Mouse (Mus musculus) lung, embryonic 14.5 days (tissue): Measurements from ENCODE around the gene Sugp1. TPM values are rescaled to one million over a fixed set of nuclear protein-coding genes. Genes with fewer than 3 reads are reported as not detected.
A peak's percentile ranks its signal among the peaks of the same experiment; 100 is the strongest.

ENCODE experiments used
- ATAC-seq: fragments of 200-750 bp; cut with Nextera tagmentation; 2 replicates; pipeline ENCODE4 v1.8.0; 2017; ENCODE audit warnings: mild to moderate bottlenecking, moderate TSS enrichment, moderate library complexity; ENCODE audit not compliant: insufficient read depth
- DNase-seq: peaks from one replicate; pipeline ENCODE4 v3.0.0-alpha.2; 2015
- H3K27ac ChIP-seq: fragments of 300-500 bp; sonication (generic); 2 replicates; pipeline ENCODE4 v1.5.1; 2014; ENCODE audit warnings: low read depth, mild to moderate bottlenecking, moderate library complexity
- H3K27me3 ChIP-seq: fragments of 300-500 bp; sonication (generic); 2 replicates; pipeline ENCODE4 v1.6.1; 2014; ENCODE audit warnings: low read length, control low read depth; ENCODE audit not compliant: insufficient read depth
- H3K36me3 ChIP-seq: fragments of 300-500 bp; sonication (generic); 2 replicates; pipeline ENCODE4 v1.6.1; 2014; ENCODE audit warnings: control low read depth; ENCODE audit not compliant: insufficient read depth
- H3K4me1 ChIP-seq: fragments of 300-500 bp; sonication (generic); 2 replicates; pipeline ENCODE4 v1.6.1; 2014; ENCODE audit warnings: antibody characterized with exemption, control low read depth; ENCODE audit not compliant: insufficient read depth
- H3K4me2 ChIP-seq: fragments of 300-500 bp; sonication (generic); 2 replicates; pipeline ENCODE4 v1.6.1; 2014; ENCODE audit warnings: mild to moderate bottlenecking
- H3K4me3 ChIP-seq: fragments of 300-500 bp; sonication (generic); 2 replicates; pipeline ENCODE4 v1.5.1; 2014; ENCODE audit warnings: low read depth, low read length
- H3K9ac ChIP-seq: fragments of 300-500 bp; sonication (generic); 2 replicates; pipeline ENCODE4 v1.6.1; 2014
- H3K9me3 ChIP-seq: fragments of 300-500 bp; sonication (generic); 2 replicates; pipeline ENCODE4 v1.6.1; 2016; ENCODE audit warnings: low read depth, low read length, control low read depth
- CTCF ChIP-seq: IDR thresholded peaks from 2 replicates; pipeline ENCODE4 v1.5.1; 2016; ENCODE audit warnings: antibody characterized with exemption, low read depth
- WGBS: fragments of 180-500 bp; shearing (Covaris S2); extraction: QIAGEN DNeasy Blood & Tissue Kit; methylation state at CpG from one replicate; pipeline ENCODE4 v1.1.7; 2014; 5-methylcytosine and 5-hydroxymethylcytosine counted together
- microRNA-seq: library from miRNA; unstranded; fragments of <30 nt; microRNA quantifications from one replicate; pipeline ENCODE4, GENCODE M21; 2016; ENCODE audit warnings: borderline number of aligned reads
- polyA plus RNA-seq: library from polyadenylated mRNA; unstranded; fragments of >200 nt; fragmentation: Nextera tagmentation; extraction: Ambion mirVana; gene quantifications from 2 replicates; pipeline ENCODE4 v1.2.1, GENCODE M21; 2014

Sugp1 gene
- polyA plus RNA-seq, 1 experiment from 2014 or later: 39.3 TPM

DNA sequence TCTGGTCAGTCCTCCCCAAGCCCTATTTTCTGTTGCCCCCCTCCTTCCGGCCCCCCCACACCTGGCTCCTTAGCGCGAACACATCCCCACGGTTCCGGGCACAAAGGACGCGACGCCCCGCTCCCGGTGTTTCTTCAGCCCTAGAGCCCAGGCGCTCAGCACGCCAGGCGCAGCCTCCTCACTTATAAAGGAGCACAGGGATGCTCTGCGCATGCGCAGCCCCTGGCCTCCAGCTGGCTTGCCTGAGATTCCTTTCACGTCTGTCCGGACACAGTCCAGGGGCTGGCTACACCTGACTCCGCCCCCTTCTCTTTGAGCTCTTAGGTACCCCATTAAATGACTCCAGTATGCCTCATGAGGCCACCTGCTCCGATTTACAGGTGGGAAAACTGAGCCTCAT, 78.1 kb downstream of the Sugp1 start, which contains the start of gene Ncan:
Gene Ncan, minus strand, starts transcription at position 207 of the 400 bp plus-strand sequence.
- Histone ChIP-seq H3K27me3 (peaks cover 39% of the 10 kb centered on the region), H3K9me3 (no peaks in the 10 kb centered on the region), H3K4me1 (no peaks in the 10 kb centered on the region), H3K36me3 (no peaks in the 10 kb centered on the region), H3K27ac (no peak within 1 kb of the TSS), H3K4me3 (no peak within 1 kb of the TSS), H3K4me2 (peak within 1 kb of the TSS; percentile 44; the same call in 1 of the 2 replicates), H3K9ac (no peak within 1 kb of the TSS)
- peak; percentile 82 for DNase-seq
- ATAC-seq: peak; percentile 31; the same call in 1 of the 2 replicates
- 2% methylated on average over 19 of the region's 19 CpGs for WGBS
- no peak for TF ChIP-seq CTCF

Small RNAs within 50 kb of the gene (microRNA-seq; reads per million reads assigned to microRNA genes)
- gene Mir7066: not detected

Other genes starting within 250 kb of the Sugp1 start
- gene Gmip, start 234.1 kb upstream of the Sugp1 start, polyA plus RNA-seq: 6.7 and 8.8 TPM in 2 replicates
- 0.74 and 1.0 TPM in 2 replicates for gene Lpar2, start 220.4 kb upstream of the Sugp1 start, polyA plus RNA-seq
- gene Pbx4, start 210.3 kb upstream of the Sugp1 start, polyA plus RNA-seq: 7.1 and 9.4 TPM in 2 replicates
- 0.25 and 0.31 TPM in 2 replicates for gene Cilp2, start 155.1 kb upstream of the Sugp1 start, polyA plus RNA-seq
- gene Tssk6, start 140.6 kb upstream of the Sugp1 start, polyA plus RNA-seq: 3.8 and 4.3 TPM in 2 replicates
- gene Ndufa13, start 140.3 kb upstream of the Sugp1 start, polyA plus RNA-seq: 163 and 171 TPM in 2 replicates
- gene Yjefn3, start 140.1 kb upstream of the Sugp1 start, polyA plus RNA-seq: 3.6 and 4.3 TPM in 2 replicates
- gene Gatad2a, start 46.4 kb upstream of the Sugp1 start, polyA plus RNA-seq: 81.5 and 92.4 TPM in 2 replicates
- 49.6 and 50.7 TPM in 2 replicates for gene Mau2, start 79 bp upstream of the Sugp1 start, polyA plus RNA-seq
- gene Tm6sf2, start 30.1 kb downstream of the Sugp1 start, polyA plus RNA-seq: 0.39 and 1.1 TPM in 2 replicates
- gene Hapln4, start 40.6 kb downstream of the Sugp1 start, polyA plus RNA-seq: 0.05 TPM in 1 of 2 replicates, not detected in the other
- 0.05 and 0.07 TPM in 2 replicates for gene Ncan, start 78.1 kb downstream of the Sugp1 start, polyA plus RNA-seq
- gene Nr2c2ap, start 88.5 kb downstream of the Sugp1 start, polyA plus RNA-seq: 23.1 and 25.2 TPM in 2 replicates
- 17.3 TPM in 2 replicates for gene Rfxank, start 96.3 kb downstream of the Sugp1 start, polyA plus RNA-seq
- gene Borcs8, start 96.7 kb downstream of the Sugp1 start, polyA plus RNA-seq: 42.5 and 45.7 TPM in 2 replicates
- 0.26 and 0.28 TPM in 2 replicates for gene Mef2b, start 96.9 kb downstream of the Sugp1 start, polyA plus RNA-seq
- gene Tmem161a, start 129.5 kb downstream of the Sugp1 start, polyA plus RNA-seq: 49.1 and 50.5 TPM in 2 replicates
- 2.9 and 3.2 TPM in 2 replicates for gene Slc25a42, start 169.5 kb downstream of the Sugp1 start, polyA plus RNA-seq
- 33.4 and 33.5 TPM in 2 replicates for gene Sugp2, start 191.4 kb downstream of the Sugp1 start, polyA plus RNA-seq
- gene Armc6, start 191.7 kb downstream of the Sugp1 start, polyA plus RNA-seq: 27.8 and 28.6 TPM in 2 replicates
- 66.4 and 77.9 TPM in 2 replicates for gene Homer3, start 240.0 kb downstream of the Sugp1 start, polyA plus RNA-seq